Mouse (Mus musculus) thymus, postnatal 10 days (tissue): ENCODE results near the gene Tpst1.
A peak's percentile ranks its signal among the peaks of the same experiment; 100 is the strongest.
"Not testable (repeated sequence)": the region's sequence is repeated elsewhere in the genome, so short reads cannot be mapped to it uniquely, and the experiment has no call there.

Experiments used
- DNase-seq, 2 experiments: peaks; one replicate each; pipeline ENCODE4 v3.0.0; 2021; ENCODE audit warnings: low spot score in 2 of 2

Gene Tpst1

GRCm38 (mm10) chr5:130073026-130073425 is at the start of gene Tpst1:
Gene Tpst1 (plus strand): TSS chr5:130073326.
- no peak for DNase-seq

GRCm38 (mm10) chr5:130023767-130024539 is 49.2 kb upstream of the Tpst1 start:
- DNase-seq, result peak; percentile 64 to 68

GRCm38 (mm10) chr5:130027134-130027533 is 46.0 kb upstream of the Tpst1 start:
- no peak for DNase-seq

- no peak for DNase-seq
Observed at GRCm38 (mm10) chr5:130027696-130028095, 45.4 kb upstream of the Tpst1 start.

- DNase-seq, result peak; percentile 64 to 74
Observed at GRCm38 (mm10) chr5:130029142-130029897, 43.8 kb upstream of the Tpst1 start, which contains the start of the genes Asl and Crcp. Gene Asl (minus strand): TSS chr5:130029247. Gene Crcp (plus strand): TSS chr5:130029290.

GRCm38 (mm10) chr5:130031410-130032390 is 41.4 kb upstream of the Tpst1 start:
- DNase-seq, result no peak

GRCm38 (mm10) chr5:130033869-130034268 is 39.3 kb upstream of the Tpst1 start:
- no peak for DNase-seq

GRCm38 (mm10) chr5:130036300-130036699 is 36.8 kb upstream of the Tpst1 start:
- not testable (repeated sequence) for DNase-seq

GRCm38 (mm10) chr5:130037752-130038455 is 35.2 kb upstream of the Tpst1 start:
- peak in 1 of 2 experiments; percentile 51 for DNase-seq

- DNase-seq, result no peak
Observed at GRCm38 (mm10) chr5:130040797-130041196, 32.3 kb upstream of the Tpst1 start.

GRCm38 (mm10) chr5:130041262-130041661 is 31.9 kb upstream of the Tpst1 start:
- no peak for DNase-seq

- DNase-seq, result no peak
Observed at GRCm38 (mm10) chr5:130043741-130044140, 29.4 kb upstream of the Tpst1 start.

- DNase-seq, result no peak
Observed at GRCm38 (mm10) chr5:130044201-130044695, 28.9 kb upstream of the Tpst1 start.

GRCm38 (mm10) chr5:130046100-130046499 is 27.0 kb upstream of the Tpst1 start:
- DNase-seq, result no peak

- DNase-seq, result no peak
Observed at GRCm38 (mm10) chr5:130046589-130046988, 26.5 kb upstream of the Tpst1 start.

GRCm38 (mm10) chr5:130047013-130047412 is 26.1 kb upstream of the Tpst1 start:
- no peak for DNase-seq

- no peak for DNase-seq
Observed at GRCm38 (mm10) chr5:130048786-130049520, 24.2 kb upstream of the Tpst1 start.

GRCm38 (mm10) chr5:130050416-130050815 is 22.7 kb upstream of the Tpst1 start:
- no peak for DNase-seq

- DNase-seq, result no peak
Observed at GRCm38 (mm10) chr5:130051073-130051860, 21.9 kb upstream of the Tpst1 start.
